Comparison of ENCODE assay signal across 11 mouse cellular contexts in the genomic region with DNA sequence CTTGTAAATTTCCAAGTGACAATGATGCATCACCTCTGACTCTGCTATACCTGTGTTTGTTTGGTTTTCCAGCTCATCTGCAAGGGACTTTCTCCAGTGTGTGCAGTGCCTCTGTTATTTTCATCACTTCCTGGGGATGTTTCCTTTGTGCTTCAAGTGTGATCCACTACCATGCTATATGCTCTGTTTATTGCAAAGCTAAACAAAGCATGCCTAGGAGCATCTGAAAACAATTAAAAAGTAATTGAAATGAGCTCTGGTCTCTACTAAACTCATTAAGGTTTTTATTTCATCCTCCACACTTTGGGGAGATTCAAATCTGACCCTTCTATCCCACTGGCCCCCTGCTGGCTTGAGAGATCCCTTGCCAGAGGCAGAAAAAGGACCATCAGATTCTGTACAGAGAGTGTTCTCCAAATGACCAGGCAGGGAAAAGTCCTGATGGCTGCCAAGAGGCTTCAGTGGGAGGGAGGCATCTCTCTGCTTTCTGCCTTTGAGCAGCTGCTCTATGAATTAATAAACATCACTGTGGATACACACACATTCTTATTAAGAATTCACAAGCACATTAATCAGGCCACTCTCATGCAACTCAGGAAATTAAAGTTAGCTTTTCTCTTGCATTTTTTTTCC. TPM values are rescaled to one million over a fixed set of nuclear protein-coding genes. Genes with fewer than 3 reads are reported as not detected.
DNase-seq lines count a peak whose midpoint lies in the region; ATAC-seq lines count a peak whose summit lies in the region.
"Had no signal": no experiment of that assay in that cellular context is flagged by ENCODE, and none has a peak within 500 bp of the region (broad histone marks: within the 10 kb centered on the region; RNA-seq: fewer than 3 reads in every experiment).

No protein-coding gene starts in this region.

- H3K4me3 ChIP-seq in lung, embryonic 16.5 days (ENCODE audit: low read length): no peak overlapping the region
- no peak overlapping the region for H3K4me3 ChIP-seq in intestine, embryonic 16.5 days (ENCODE audit: low read length)
- no peak overlapping the region for H3K4me3 ChIP-seq in stomach, embryonic 14.5 days (ENCODE audit: low read depth, low read length)

- no peak overlapping the region for H3K4me2 ChIP-seq in lung, embryonic 16.5 days (ENCODE audit: low read depth, low read length)
- H3K4me2 ChIP-seq in intestine, embryonic 16.5 days (ENCODE audit: low read depth, low read length): no peak overlapping the region
- H3K4me2 ChIP-seq in stomach, embryonic 14.5 days (replicated peaks; ENCODE audit: low read depth, low read length): no peak overlapping the region

- no peaks in the 10 kb centered on the region for H3K27me3 ChIP-seq in lung, embryonic 16.5 days (ENCODE audit: control insufficient read depth, insufficient read depth, low read depth, low read length)
- no peaks in the 10 kb centered on the region for H3K27me3 ChIP-seq in intestine, embryonic 16.5 days (replicated peaks; ENCODE audit: control insufficient read depth, insufficient read depth, low read length)
- H3K27me3 ChIP-seq in stomach, embryonic 14.5 days (ENCODE audit: control insufficient read depth, insufficient read depth, low read length): no peaks in the 10 kb centered on the region
- H3K27me3 ChIP-seq: CH12.LX had no signal

- H3K9me3 ChIP-seq in lung, embryonic 16.5 days (ENCODE audit: control insufficient read depth, low read length): no peaks in the 10 kb centered on the region
- H3K9me3 ChIP-seq in intestine, embryonic 16.5 days (ENCODE audit: control insufficient read depth, low read length): no peaks in the 10 kb centered on the region
- H3K9me3 ChIP-seq in stomach, embryonic 14.5 days (ENCODE audit: control insufficient read depth, low read depth, low read length): no peaks in the 10 kb centered on the region

- DNase-seq in lung, adult 18-20 months: no peak
- peak; percentile 59 to 60 for DNase-seq in cerebellum, postnatal 14 days
- no peak for DNase-seq in gastrocnemius, postnatal 14 days
- no peak for DNase-seq in adrenal gland, postnatal 36 days
- DNase-seq: kidney, postnatal 36 days had no signal

- no peaks in the 10 kb centered on the region for H3K4me1 ChIP-seq in lung, embryonic 16.5 days (replicated peaks; ENCODE audit: control insufficient read depth, insufficient read depth, low read length)
- H3K4me1 ChIP-seq in intestine, embryonic 16.5 days (ENCODE audit: control insufficient read depth, insufficient read depth, low read length): no peaks in the 10 kb centered on the region
- H3K4me1 ChIP-seq in stomach, embryonic 14.5 days (ENCODE audit: control insufficient read depth, insufficient read depth, low read length): no peaks in the 10 kb centered on the region

- intact Hi-C loops in gastrocnemius, postnatal 14 days (cut with DNase I; ENCODE audit: low total_unique reads): no loop called here

- H3K9ac ChIP-seq in lung, embryonic 16.5 days (ENCODE audit: low read length): no peak overlapping the region
- no peak overlapping the region for H3K9ac ChIP-seq in intestine, embryonic 16.5 days (ENCODE audit: low read depth, low read length)
- no peak overlapping the region for H3K9ac ChIP-seq in stomach, embryonic 14.5 days (replicated peaks; ENCODE audit: low read depth, low read length)
- H3K9ac ChIP-seq: liver, embryonic 14.5 days had no signal

- no peaks in the 10 kb centered on the region for H3K36me3 ChIP-seq in lung, embryonic 16.5 days (ENCODE audit: control insufficient read depth, insufficient read depth, low read length)
- H3K36me3 ChIP-seq in intestine, embryonic 16.5 days (ENCODE audit: control insufficient read depth, insufficient read depth, low read length): no peaks in the 10 kb centered on the region
- H3K36me3 ChIP-seq in stomach, embryonic 14.5 days (ENCODE audit: control insufficient read depth, insufficient read depth, low read length): no peaks in the 10 kb centered on the region

- ATAC-seq in lung, embryonic 16.5 days (ENCODE audit: low read depth): peak; percentile 56; the same call in 1 of the 2 replicates
- peak; percentile 71 for ATAC-seq in intestine, embryonic 16.5 days
- peak; percentile 67; the same call in 1 of the 2 replicates for ATAC-seq in stomach, embryonic 14.5 days (ENCODE audit: insufficient number of reproducible peaks, insufficient read depth, low FRiP score, low read depth)
- no peak for ATAC-seq in megakaryocyte progenitor cell, adult 5-6 weeks (replicated peaks; ENCODE audit: poor library complexity)

- no peak overlapping the region for H3K27ac ChIP-seq in lung, embryonic 16.5 days (ENCODE audit: low read length)
- H3K27ac ChIP-seq in intestine, embryonic 16.5 days (ENCODE audit: low read length): no peak overlapping the region
- no peak overlapping the region for H3K27ac ChIP-seq in stomach, embryonic 14.5 days (ENCODE audit: low read length)
- H3K27ac ChIP-seq: liver, embryonic 14.5 days had no signal

RNA-seq across cellular contexts. Expression of a gene that starts 57.0 kb away (rescaled TPM):
- 2.3 and 2.7 TPM in 2 replicates for polyA plus RNA-seq in lung, embryonic 16.5 days (2015; fragmentation: Nextera tagmentation; extraction: Ambion mirVana)
- polyA plus RNA-seq in intestine, embryonic 16.5 days (2015; fragmentation: Nextera tagmentation; extraction: Ambion mirVana): 2.1 and 2.6 TPM in 2 replicates
- 5.1 and 5.2 TPM in 2 replicates for polyA plus RNA-seq in stomach, embryonic 14.5 days (2014; fragmentation: Nextera tagmentation; extraction: Ambion mirVana)
- total RNA-seq in megakaryocyte progenitor cell, adult 5-6 weeks (2015): 3.1 and 4.7 TPM in 2 replicates
- 14.7 and 17.5 TPM in 2 replicates for total RNA-seq in megakaryocyte progenitor cell, adult 5-6 weeks (2017)
- total RNA-seq in gastrocnemius, postnatal 14 days (2021): 1 to 10 TPM; 7.5 to 8.2 TPM
- 10 to 100 TPM; 12.6 to 12.8 TPM for total RNA-seq in adrenal gland, postnatal 36 days (2021)

Comparison
In these comparisons a context has a peak if more than half of its experiments do, and no peak if none do; other contexts are left out.
1. DNase-seq: peak in cerebellum, postnatal 14 days (2 of 2); none in lung, adult 18-20 months (0 of 2), gastrocnemius, postnatal 14 days (single experiment) and adrenal gland, postnatal 36 days (0 of 2).